Mouse (Mus musculus) right cerebral cortex, postnatal 10 days (tissue): ENCODE results near the gene Slc22a4.

Experiments
- DNase-seq, 2 experiments: peaks; one replicate each; pipeline ENCODE4 v3.0.0; 2021; ENCODE audit warnings: low spot score in 2 of 2

The Slc22a4 gene

DNA sequence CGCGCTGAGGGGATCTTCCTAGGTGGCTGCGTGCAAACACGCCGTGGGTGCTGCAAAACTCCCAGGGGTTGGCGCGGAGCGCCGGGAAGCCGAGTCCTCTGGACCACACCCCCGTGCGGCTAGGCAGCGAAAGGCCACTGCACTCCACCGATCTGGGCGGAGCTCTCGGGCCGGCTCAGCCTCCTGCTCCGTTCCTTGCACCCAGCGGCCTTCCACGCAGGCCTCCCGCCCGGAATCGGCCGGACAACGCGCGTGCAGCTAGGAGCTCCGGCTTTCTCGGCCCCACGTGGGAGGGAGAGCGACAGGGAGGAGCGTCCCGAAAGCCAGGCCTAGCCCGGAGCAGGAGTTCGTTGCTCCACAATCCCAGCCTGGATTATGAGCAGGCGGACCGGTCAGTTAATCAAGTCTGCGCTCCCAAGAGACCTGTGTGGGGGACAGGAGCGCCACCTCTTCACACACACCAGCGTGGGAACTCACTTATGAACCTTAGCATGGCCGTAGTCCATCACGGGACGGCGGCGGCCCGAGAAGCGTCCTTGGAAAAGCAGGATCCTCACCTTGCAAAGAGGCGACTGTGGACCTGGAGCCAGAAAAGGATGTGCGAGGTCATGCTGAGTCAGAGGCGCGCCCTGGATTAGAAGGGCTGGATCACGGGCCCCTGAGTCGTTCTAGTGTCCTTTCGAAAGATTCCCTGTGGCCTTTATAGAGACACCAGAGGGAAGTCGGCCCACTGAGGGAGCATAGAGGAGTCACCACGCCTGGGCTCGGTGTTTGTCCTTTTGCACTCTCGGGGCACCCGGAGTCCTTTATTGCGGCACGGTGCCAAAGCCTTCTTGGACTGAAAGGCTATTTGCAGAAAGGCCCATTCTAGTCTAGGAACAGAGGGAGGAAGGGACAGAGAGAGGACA is at the start of gene Slc22a4:
TSS of gene Slc22a4 (minus strand) at position 47 of the 908 bp plus-strand sequence.
- peak; percentile 74 to 80 for DNase-seq

DNA sequence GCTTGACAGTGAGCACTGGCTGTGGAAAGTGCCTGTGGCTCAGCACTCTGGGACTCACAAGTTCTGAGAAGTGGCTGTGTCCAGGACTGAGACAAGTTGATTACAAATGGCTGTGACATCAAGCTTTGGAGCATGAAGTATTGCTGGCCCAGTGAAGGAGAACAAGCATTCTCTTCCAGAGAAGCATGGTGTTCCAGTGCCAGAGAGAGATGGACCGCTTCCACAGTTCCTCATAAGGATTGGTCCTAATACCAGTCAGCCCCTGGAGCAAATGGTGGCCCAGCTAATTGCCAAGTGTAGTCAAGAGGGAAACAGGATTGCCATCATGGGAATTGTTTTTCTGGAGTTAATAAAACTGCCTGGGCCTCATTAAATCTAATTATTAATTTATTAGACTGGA is 48.2 kb upstream of the Slc22a4 start:
- DNase-seq = peak in 1 of 2 experiments; percentile 33

GRCm38 (mm10) chr11:54075353-54075752 is 47.5 kb upstream of the Slc22a4 start:
- DNase-seq = no peak

DNA sequence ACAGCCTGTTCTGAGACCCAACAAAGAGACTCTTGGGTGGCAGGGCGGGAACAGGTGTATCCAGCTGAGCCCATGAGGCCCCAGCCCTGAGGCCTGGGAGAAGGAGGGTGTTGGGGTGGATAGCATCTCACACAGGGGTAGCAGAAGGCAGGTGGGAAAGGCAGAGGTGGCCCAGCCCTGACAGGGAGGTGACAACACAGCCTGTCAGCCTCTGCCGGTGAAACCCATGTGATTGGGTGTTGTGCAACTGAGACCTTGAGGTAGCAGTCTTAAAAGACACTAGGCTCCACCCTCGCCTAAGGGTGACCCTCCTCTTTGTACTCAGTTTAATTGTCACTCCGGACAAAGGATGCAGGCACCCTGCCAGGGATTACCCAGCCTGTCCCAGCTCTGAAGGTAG is 45.4 kb upstream of the Slc22a4 start:
- no peak for DNase-seq

DNA sequence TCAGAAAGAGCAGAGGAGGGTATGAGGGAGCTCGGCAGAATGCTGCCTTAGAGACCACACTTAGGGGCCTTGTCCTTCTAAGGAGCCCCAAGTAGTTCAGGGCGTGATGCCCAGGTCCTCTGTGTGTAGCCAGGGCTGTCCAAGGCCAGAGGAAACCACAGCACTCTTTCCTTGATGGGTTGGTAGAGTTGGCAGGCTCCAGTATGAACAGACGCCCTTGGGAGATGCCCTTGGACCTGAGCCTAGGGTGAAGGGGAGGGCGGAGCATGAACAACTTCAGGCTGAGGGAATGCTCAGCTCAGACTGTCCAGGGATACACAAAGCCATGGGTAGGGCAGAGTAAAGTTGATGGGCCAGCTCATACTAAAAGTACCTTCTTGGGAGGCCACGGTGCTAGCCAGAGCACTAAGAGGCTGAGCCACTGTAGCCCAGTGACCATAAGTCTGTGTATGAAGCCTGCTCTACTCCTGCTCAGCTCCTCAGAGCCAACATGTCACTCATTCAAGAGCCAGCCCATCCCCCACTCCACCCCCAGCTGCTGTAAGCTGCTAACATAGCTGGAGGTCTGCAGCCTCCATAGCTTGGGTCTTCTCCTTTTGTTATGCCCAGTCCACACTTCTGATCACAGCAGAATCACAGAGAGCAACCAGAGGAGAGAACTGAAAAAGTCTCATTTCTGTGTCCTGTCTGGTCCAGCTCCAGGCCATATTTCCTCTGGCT is 44.0 kb upstream of the Slc22a4 start:
- no peak for DNase-seq

- no peak for DNase-seq
Observed at GRCm38 (mm10) chr11:54068520-54069371, 40.9 kb upstream of the Slc22a4 start, which contains the start of gene Pdlim4. Gene Pdlim4, minus strand, starts transcription at chr11:54069014.

- DNase-seq = no peak
Observed at GRCm38 (mm10) chr11:54067996-54068519, 40.2 kb upstream of the Slc22a4 start.

DNA sequence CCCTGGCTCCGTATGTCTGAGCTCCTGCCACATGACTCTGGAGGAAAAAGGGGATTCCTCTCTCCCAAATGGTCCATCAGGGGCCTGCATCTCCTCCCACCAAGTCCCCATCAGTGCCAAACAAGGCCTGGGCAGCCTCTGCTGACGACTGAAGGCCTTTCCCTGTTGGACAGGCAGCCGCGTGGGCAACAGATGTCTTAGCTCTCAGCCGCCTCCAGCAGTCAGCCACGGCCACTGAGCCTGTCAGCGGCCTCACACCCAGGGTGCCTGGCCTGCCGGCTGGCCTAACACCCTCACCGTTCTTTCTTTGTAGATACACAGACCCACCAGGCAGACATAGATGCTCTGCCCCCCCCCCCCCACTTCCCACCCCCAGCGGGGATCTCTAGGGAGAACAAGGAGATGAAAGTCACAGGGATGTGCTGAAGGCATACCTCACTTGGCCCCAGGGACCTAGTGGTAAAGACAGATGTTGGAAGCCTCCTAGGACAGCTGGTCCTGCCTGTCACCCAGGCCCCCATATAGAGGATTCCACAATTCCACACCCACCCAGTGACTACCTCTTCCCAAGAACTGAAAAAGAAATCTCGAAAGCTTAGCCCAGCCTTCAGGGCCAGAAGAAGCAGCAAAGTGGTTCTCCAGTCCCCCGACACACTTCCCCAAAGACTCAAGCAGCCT is 39.6 kb upstream of the Slc22a4 start:
- DNase-seq = no peak

- DNase-seq = no peak
Observed at GRCm38 (mm10) chr11:54066400-54066799, 38.5 kb upstream of the Slc22a4 start.

DNA sequence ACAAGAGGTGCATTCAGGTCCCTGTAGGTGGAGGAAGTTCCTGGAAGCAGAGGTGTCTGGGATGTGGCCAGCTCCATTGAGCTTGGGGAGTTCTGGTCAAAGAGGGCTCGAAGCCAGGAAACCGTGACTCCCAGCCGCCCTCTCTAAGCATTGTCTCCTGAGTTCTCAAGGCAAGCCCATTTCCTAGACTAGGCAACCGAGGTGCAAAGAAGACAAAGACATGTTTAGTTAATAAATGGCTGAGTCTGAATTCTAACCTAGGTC is 38.0 kb upstream of the Slc22a4 start:
- no peak for DNase-seq

GRCm38 (mm10) chr11:54065106-54065914 is 37.4 kb upstream of the Slc22a4 start:
- DNase-seq = no peak

- DNase-seq = no peak
Observed at GRCm38 (mm10) chr11:54064412-54064978, 36.6 kb upstream of the Slc22a4 start.

- no peak for DNase-seq
Observed at GRCm38 (mm10) chr11:54063472-54063775, 35.5 kb upstream of the Slc22a4 start.

DNA sequence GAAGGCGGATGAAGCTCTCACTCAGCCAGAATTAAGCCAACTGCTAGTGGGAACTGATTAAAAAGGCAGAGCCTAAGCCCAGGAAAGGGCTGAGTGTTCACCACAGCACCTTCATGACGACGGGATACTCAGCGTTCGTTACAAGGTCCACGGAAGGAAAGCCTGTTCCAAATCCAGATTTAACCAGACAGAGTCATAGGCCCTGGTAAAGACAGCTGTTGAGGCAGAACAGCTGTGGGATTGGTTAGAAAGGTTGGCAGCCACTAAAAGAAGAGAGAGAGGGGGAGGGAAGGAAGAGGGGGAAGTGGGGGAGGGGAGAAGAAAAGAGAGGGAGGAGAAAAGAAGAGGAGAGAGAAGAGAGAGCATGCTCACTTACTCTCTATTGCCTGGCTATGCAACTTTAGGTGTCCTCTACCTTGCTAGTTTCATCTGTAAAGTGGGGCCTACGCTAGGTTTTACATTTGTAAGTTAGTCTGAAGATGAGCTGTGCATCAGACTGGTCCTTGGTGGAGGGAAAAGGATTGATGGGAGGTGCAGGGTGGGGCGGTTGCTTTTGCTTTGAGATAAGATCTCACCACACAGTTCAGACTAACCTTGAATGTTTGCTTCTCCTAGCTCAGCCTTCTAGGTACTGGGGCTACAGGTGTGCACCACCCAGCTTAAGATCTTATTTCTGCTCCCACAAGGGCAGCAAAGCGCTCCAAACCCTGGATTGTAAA is 35.0 kb upstream of the Slc22a4 start:
- DNase-seq = no peak

- peak in 1 of 2 experiments; percentile 42 for DNase-seq
Observed at GRCm38 (mm10) chr11:54062086-54062752, 34.3 kb upstream of the Slc22a4 start.

- no peak for DNase-seq
Observed at GRCm38 (mm10) chr11:54060316-54060715, 32.4 kb upstream of the Slc22a4 start.

- DNase-seq = no peak
Observed at GRCm38 (mm10) chr11:54059526-54059925, 31.6 kb upstream of the Slc22a4 start.

GRCm38 (mm10) chr11:54058643-54059042 is 30.8 kb upstream of the Slc22a4 start:
- peak; percentile 73 to 78 for DNase-seq

GRCm38 (mm10) chr11:54058056-54058617 is 30.2 kb upstream of the Slc22a4 start:
- peak; percentile 52 to 57 for DNase-seq
